Mouse (Mus musculus): ENCODE measurements around the gene Cabp2. TPM values are rescaled to one million over a fixed set of nuclear protein-coding genes. Genes with fewer than 3 reads are reported as not detected.
"Not testable (repeated sequence)": the region's sequence is repeated elsewhere in the genome, so short reads cannot be mapped to it uniquely, and the experiment has no call there.

Gene Cabp2
- polyA plus RNA-seq (2011; ENCODE audit: insufficient read depth, insufficient read length, low read depth, missing spikeins) = not detected in 2 replicates

DNA sequence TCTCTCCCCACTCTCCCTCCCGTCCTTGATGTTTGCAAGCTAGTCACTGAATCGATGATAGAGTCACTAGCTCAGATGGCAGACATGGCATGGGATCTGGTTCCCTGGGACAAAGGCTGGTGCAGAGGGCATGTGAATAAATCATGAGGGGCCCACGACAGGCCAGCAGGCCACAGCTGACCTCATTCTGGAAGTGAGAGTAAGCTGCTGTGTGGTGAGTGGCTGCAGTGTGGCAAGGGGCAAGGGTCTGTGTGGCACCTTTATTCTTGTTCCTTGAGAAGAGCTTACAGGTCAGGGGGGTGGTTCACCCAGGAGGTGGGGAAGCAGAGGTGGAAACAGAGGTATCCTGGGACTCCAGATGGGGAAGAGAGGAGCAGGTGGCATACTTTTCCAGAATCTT, at the start of gene Cabp2:
Gene Cabp2, plus strand, starts transcription at position 185 of the 400 bp plus-strand sequence.
- H3K36me3 ChIP-seq (ENCODE audit: control insufficient read depth, insufficient read depth, low read length, poor library complexity, severe bottlenecking) = no peaks in the 10 kb centered on the region

DNA sequence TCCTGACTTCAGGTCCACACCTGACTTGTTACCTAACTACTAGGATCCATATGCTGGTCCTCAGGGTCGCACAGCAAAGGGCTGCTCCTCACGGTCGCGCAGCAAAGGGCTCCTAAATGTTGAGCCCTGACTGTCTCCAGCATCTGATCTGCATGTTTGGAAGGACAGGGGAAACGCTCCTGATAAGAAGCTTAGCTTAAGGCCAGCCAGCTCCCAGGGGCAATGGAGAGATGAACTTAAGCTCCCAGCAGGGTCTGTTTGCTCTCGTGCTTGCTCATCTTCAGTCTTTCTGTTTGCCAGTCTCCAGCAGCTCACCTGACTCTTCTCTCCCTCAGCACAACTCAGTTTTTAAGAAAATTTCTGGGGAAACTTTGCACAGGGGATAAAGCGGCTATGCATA, 48.7 kb upstream of the Cabp2 start:
- Histone ChIP-seq H3K27ac (ENCODE audit: insufficient read depth, low read length) (no peak overlapping the region), H3K4me3 (ENCODE audit: low read depth, low read length) (no peak overlapping the region), H3K9me3 (replicated peaks; ENCODE audit: control insufficient read depth, insufficient read depth, low read length, poor library complexity, severe bottlenecking) (no peaks in the 10 kb centered on the region), H3K27me3 (ENCODE audit: control insufficient read depth, insufficient read depth, low read length, poor library complexity, severe bottlenecking) (no peaks in the 10 kb centered on the region), H3K36me3 (ENCODE audit: control insufficient read depth, insufficient read depth, low read length, poor library complexity, severe bottlenecking) (no peaks in the 10 kb centered on the region), H3K9ac (ENCODE audit: low read depth, poor library complexity, severe bottlenecking) (no peak overlapping the region), H3K4me1 (ENCODE audit: control insufficient read depth, insufficient read depth, low read length) (no peaks in the 10 kb centered on the region)
- TF ChIP-seq EP300 (IDR thresholded peaks at IDR 0.05; ENCODE audit: insufficient read depth, low read depth, low read length) = no peak
- TF ChIP-seq CTCF (IDR thresholded peaks at IDR 0.05; ENCODE audit: low read depth, low read length) = no peak

More for the DNA sequence above, at the start of gene Cabp2:
- Histone ChIP-seq H3K9ac (ENCODE audit: low read depth, poor library complexity, severe bottlenecking) (no peak within 1 kb of the TSS), H3K27me3 (ENCODE audit: control insufficient read depth, insufficient read depth, low read length, poor library complexity, severe bottlenecking) (no peaks in the 10 kb centered on the region), H3K4me1 (ENCODE audit: control insufficient read depth, insufficient read depth, low read length) (no peaks in the 10 kb centered on the region), H3K27ac (ENCODE audit: insufficient read depth, low read length) (no peak within 1 kb of the TSS), H3K9me3 (replicated peaks; ENCODE audit: control insufficient read depth, insufficient read depth, low read length, poor library complexity, severe bottlenecking) (no peaks in the 10 kb centered on the region), H3K4me3 (ENCODE audit: low read depth, low read length) (no peak within 1 kb of the TSS)
- TF ChIP-seq CTCF (IDR thresholded peaks at IDR 0.05; ENCODE audit: low read depth, low read length) = no peak
- TF ChIP-seq EP300 (IDR thresholded peaks at IDR 0.05; ENCODE audit: insufficient read depth, low read depth, low read length) = no peak
- TF ChIP-seq POLR2A (IDR thresholded peaks at IDR 0.05; ENCODE audit: insufficient read depth, low read length) = no peak

DNA sequence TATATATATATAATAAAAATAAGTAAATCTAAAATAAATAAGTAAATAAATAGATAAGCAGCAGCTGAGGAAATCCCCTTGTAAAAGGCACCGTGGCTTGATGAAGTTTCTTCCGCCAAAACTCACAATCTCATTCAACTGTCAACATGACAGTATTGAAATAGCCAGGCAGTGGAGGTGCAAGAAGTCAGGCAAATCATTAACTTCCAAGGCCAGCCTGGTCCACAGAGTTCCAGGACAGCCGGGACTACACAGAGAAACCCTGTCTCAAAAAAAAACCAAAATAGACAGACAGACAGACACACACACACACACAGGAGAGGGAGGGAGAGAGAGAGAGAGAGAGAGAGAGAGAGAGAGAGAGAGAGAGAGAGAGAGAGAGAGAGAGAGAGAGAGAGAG, 48.1 kb upstream of the Cabp2 start:
- Histone ChIP-seq H3K4me1 (ENCODE audit: control insufficient read depth, insufficient read depth, low read length) (no peaks in the 10 kb centered on the region), H3K9ac (ENCODE audit: low read depth, poor library complexity, severe bottlenecking) (no peak overlapping the region), H3K27ac (ENCODE audit: insufficient read depth, low read length) (no peak overlapping the region), H3K27me3 (ENCODE audit: control insufficient read depth, insufficient read depth, low read length, poor library complexity, severe bottlenecking) (no peaks in the 10 kb centered on the region), H3K4me3 (ENCODE audit: low read depth, low read length) (no peak overlapping the region), H3K9me3 (replicated peaks; ENCODE audit: control insufficient read depth, insufficient read depth, low read length, poor library complexity, severe bottlenecking) (no peaks in the 10 kb centered on the region), H3K36me3 (ENCODE audit: control insufficient read depth, insufficient read depth, low read length, poor library complexity, severe bottlenecking) (no peaks in the 10 kb centered on the region)
- TF ChIP-seq POLR2A (IDR thresholded peaks at IDR 0.05; ENCODE audit: insufficient read depth, low read length) (no peak), CTCF (IDR thresholded peaks at IDR 0.05; ENCODE audit: low read depth, low read length) (no peak), EP300 (IDR thresholded peaks at IDR 0.05; ENCODE audit: insufficient read depth, low read depth, low read length) (no peak)

DNA sequence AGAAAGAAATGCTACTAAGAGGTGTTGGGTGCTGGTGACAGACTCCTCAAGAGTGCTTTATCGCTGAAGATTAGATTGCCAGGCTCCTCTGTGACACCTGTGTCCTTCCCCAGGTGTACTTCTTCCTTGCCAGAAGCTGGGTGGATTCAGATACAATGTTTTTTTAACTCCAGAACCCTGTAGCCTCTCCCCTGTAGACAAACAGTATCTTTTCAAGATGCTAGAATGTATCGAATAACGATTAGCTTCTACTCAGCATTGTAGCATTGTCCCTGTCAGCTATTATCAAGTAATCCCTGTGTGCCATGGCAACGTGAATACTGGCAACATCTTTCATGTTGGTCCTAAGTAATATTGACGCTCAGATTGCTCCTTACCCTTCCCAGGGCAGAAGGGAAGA, 47.6 kb upstream of the Cabp2 start:
- Histone ChIP-seq H3K9ac (ENCODE audit: low read depth, poor library complexity, severe bottlenecking) (no peak overlapping the region), H3K36me3 (ENCODE audit: control insufficient read depth, insufficient read depth, low read length, poor library complexity, severe bottlenecking) (no peaks in the 10 kb centered on the region), H3K27me3 (ENCODE audit: control insufficient read depth, insufficient read depth, low read length, poor library complexity, severe bottlenecking) (no peaks in the 10 kb centered on the region), H3K27ac (ENCODE audit: insufficient read depth, low read length) (no peak overlapping the region), H3K9me3 (replicated peaks; ENCODE audit: control insufficient read depth, insufficient read depth, low read length, poor library complexity, severe bottlenecking) (no peaks in the 10 kb centered on the region), H3K4me3 (ENCODE audit: low read depth, low read length) (no peak overlapping the region), H3K4me1 (ENCODE audit: control insufficient read depth, insufficient read depth, low read length) (no peaks in the 10 kb centered on the region)
- TF ChIP-seq CTCF (IDR thresholded peaks at IDR 0.05; ENCODE audit: low read depth, low read length) (no peak), EP300 (IDR thresholded peaks at IDR 0.05; ENCODE audit: insufficient read depth, low read depth, low read length) (no peak), POLR2A (IDR thresholded peaks at IDR 0.05; ENCODE audit: insufficient read depth, low read length) (no peak)

DNA sequence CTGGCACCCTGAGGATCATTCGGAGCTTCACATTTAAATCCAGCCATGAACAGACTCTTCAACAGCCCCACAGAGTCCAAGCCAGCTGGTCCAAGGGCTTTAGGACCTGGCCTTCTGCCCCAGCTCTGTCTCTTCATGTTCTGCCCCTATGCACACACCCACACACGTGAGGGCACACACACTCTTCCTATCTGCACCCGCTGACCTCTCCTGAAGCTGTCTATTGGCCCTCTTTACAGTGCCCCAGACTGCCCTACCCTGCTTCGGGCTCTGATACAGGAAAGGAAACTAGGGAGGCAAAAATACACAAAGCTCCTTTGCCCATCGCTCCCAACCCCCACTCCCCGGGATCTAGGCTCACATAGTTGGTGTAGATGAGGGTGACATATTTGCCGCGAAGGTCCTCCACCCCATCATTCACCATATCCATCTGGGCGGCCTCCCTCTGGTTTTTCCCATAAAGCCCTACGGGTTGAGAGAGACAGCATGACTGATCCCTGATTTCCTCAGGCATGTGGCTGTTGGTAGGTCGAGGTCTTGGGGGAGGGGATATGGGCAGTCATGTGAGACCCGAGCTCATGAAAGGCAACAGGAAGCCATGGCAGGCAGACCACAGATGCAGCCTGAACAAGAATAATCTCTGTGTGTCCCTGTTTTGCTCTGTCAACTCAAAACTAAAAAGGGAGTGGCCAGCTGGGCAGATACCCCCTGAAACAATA, 44.9 kb upstream of the Cabp2 start:
- no peak overlapping the region for H3K4me3 ChIP-seq (ENCODE audit: low read depth, low read length)
- no peaks in the 10 kb centered on the region for H3K9me3 ChIP-seq (replicated peaks; ENCODE audit: control insufficient read depth, insufficient read depth, low read length, poor library complexity, severe bottlenecking)
- no peaks in the 10 kb centered on the region for H3K36me3 ChIP-seq (ENCODE audit: control insufficient read depth, insufficient read depth, low read length, poor library complexity, severe bottlenecking)
- no peak overlapping the region for H3K27ac ChIP-seq (ENCODE audit: insufficient read depth, low read length)
- TF ChIP-seq EP300 (IDR thresholded peaks at IDR 0.05; ENCODE audit: insufficient read depth, low read depth, low read length) (no peak), POLR2A (IDR thresholded peaks at IDR 0.05; ENCODE audit: insufficient read depth, low read length) (no peak), CTCF (IDR thresholded peaks at IDR 0.05; ENCODE audit: low read depth, low read length) (no peak)
- no peak overlapping the region for H3K9ac ChIP-seq (ENCODE audit: low read depth, poor library complexity, severe bottlenecking)
- H3K4me1 ChIP-seq (ENCODE audit: control insufficient read depth, insufficient read depth, low read length) = no peaks in the 10 kb centered on the region
- no peaks in the 10 kb centered on the region for H3K27me3 ChIP-seq (ENCODE audit: control insufficient read depth, insufficient read depth, low read length, poor library complexity, severe bottlenecking)

DNA sequence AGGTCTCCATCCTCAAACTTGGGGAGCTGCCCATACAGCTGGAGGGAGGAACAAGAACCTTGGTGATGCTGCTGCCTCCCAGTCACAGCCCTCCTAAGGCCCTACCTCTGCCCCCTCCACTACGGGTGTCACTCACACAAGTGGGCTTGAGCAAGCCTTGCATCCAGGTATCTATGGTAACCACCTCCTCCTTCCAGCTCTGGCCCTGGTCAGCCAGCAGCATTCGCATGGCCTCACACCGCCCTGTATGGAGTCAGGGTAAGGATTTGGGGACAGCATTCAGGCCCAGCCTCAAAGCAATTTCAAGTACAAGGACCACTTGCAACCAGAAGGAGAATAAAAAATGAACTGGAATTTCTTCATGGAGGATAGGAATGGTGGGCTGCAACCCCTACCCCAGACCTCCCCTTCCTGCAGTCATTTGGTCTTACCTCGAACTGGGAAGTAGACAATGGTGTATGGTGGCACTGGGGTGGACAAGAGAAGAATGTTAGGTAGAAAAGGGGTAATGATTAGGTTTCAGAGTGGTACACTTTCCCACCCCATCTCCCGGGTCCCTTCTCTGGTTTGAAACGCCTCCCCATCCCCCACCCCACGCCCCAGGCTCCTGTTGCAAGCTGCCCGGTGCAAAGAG, 44.1 kb upstream of the Cabp2 start:
- not testable (repeated sequence) for H3K27me3 ChIP-seq (ENCODE audit: control insufficient read depth, insufficient read depth, low read length, poor library complexity, severe bottlenecking); H3K27ac ChIP-seq (ENCODE audit: insufficient read depth, low read length); H3K9me3 ChIP-seq (replicated peaks; ENCODE audit: control insufficient read depth, insufficient read depth, low read length, poor library complexity, severe bottlenecking); H3K4me1 ChIP-seq (ENCODE audit: control insufficient read depth, insufficient read depth, low read length); H3K36me3 ChIP-seq (ENCODE audit: control insufficient read depth, insufficient read depth, low read length, poor library complexity, severe bottlenecking)
- Histone ChIP-seq H3K9ac (ENCODE audit: low read depth, poor library complexity, severe bottlenecking) (peak overlapping the region; percentile 68), H3K4me3 (ENCODE audit: low read depth, low read length) (peak overlapping the region; percentile 87)
